Mouse (Mus musculus) kidney, adult 10 weeks (tissue): ENCODE results near the gene Slc22a22. TPM values are rescaled to one million over a fixed set of nuclear protein-coding genes. Genes with fewer than 3 reads are reported as not detected.

ENCODE experiments used
- polyA plus RNA-seq: library from polyadenylated mRNA; stranded (reverse); fragments of 350-450 nt; fragmentation: Illumina TruSeq; extraction: RNeasy Lipid Tissue Mini Kit (QIAGEN cat#74804); gene quantifications from one replicate; pipeline ENCODE4 v1.2.3, GENCODE M21; 2014; ENCODE audit warnings: low read depth, low replicate concordance

Slc22a22 gene
- polyA plus RNA-seq, result 151 TPM

GRCm38 (mm10) chr15:57477525-57477924 lies at the start of gene Slc22a22:
TSS of gene Slc22a22 (minus strand) at chr15:57477625.

